In the genomic region with DNA sequence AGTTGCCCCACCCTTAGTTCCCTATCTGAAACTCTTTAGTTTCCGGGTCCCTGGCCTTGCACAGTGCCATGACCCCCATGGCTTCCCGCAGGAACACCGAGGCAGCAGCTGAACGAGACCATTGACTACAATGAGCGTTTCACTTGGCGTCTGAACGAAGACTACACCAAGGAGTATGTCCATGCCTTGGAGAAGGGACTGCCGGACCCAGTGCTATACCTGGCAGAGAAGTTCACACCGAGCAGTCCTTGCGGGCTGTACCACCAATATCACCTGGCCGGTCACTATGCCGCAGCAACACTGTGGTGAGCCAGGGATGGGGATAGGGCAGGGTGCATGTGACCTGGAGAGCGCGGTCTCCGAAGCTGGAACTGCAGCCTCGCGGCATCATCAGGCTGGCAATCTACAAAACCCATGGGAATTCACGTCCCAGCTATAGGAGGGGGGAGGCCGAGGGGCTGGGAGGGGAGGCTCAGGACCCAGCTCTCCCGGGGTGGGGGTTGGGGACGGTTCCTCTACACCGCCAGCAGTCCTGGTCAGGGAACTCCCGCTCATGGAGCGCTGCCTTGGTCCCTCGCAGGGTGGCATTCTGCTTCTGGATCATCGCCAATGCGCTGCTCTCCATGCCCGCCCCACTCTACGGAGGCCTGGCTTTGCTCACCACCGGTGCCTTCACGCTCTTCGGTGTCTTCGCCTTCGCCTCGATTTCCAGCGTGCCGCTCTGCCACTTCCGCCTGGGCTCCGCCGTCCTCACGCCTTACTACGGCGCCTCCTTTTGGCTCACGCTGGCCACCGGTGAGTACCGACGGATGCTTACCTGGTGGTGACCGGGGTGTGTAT, we compare ENCODE assay signal across 8 mouse cellular contexts. TPM values are rescaled to one million over a fixed set of nuclear protein-coding genes. Genes with fewer than 3 reads are reported as not detected.
A peak's percentile ranks its signal among the peaks of the same experiment; 100 is the strongest.
DNase-seq lines count a peak whose midpoint lies in the region; ATAC-seq and TF ChIP-seq lines count a peak whose summit lies in the region.

No protein-coding gene starts in this region.

- peak; percentile 46 for ATAC-seq in forebrain, embryonic 13.5 days
- no peak for ATAC-seq in intestine, postnatal 0 days
- peak; percentile 34; the same call in 1 of the 2 replicates for ATAC-seq in lung, embryonic 16.5 days (ENCODE audit: low read depth)

- TF ChIP-seq CTCF in brain, embryonic 14.5 days (IDR thresholded peaks at IDR 0.05; ENCODE audit: borderline replicate concordance, extremely low read depth, insufficient read depth, insufficient read length): no peak
- TF ChIP-seq CTCF in intestine, postnatal 0 days (IDR thresholded peaks at IDR 0.05; ENCODE audit: low read depth): peak; percentile 47

- H3K27ac ChIP-seq in forebrain, embryonic 13.5 days: no peak overlapping the region; the same call in 1 of the 2 replicates
- H3K27ac ChIP-seq in intestine, postnatal 0 days (ENCODE audit: low read depth, low read length): no peak overlapping the region
- H3K27ac ChIP-seq in lung, embryonic 16.5 days (ENCODE audit: low read length): no peak overlapping the region

- WGBS in forebrain, embryonic 13.5 days: under 1% methylated on average over 46 of the region's 48 CpGs
- under 1% methylated on average over 47 of the region's 48 CpGs for WGBS in intestine, postnatal 0 days
- under 1% methylated on average over 48 of the region's 48 CpGs for whole genome bisulfite sequencing in lung, embryonic 16.5 days

- peak overlapping the region; percentile 45 for H3K4me3 ChIP-seq in forebrain, embryonic 13.5 days
- H3K4me3 ChIP-seq in intestine, postnatal 0 days (ENCODE audit: low read depth, low read length): peak overlapping the region; percentile 15
- peak overlapping the region; percentile 38 for H3K4me3 ChIP-seq in lung, embryonic 16.5 days (ENCODE audit: low read length)

- peaks cover 39% of the 10 kb centered on the region for H3K4me1 ChIP-seq in forebrain, embryonic 13.5 days
- H3K4me1 ChIP-seq in intestine, postnatal 0 days (replicated peaks; ENCODE audit: control insufficient read depth, insufficient read depth, low read length): peaks cover 29% of the 10 kb centered on the region
- peaks cover 20% of the 10 kb centered on the region for H3K4me1 ChIP-seq in lung, embryonic 16.5 days (replicated peaks; ENCODE audit: control insufficient read depth, insufficient read depth, low read length)

- no peak for TF ChIP-seq POLR2A in brain, embryonic 14.5 days (IDR thresholded peaks at IDR 0.05; ENCODE audit: borderline replicate concordance, extremely low read depth, insufficient read depth, insufficient read length, poor library complexity, severe bottlenecking)

- H3K9me3 ChIP-seq in forebrain, embryonic 13.5 days (replicated peaks): no peaks in the 10 kb centered on the region
- H3K9me3 ChIP-seq in intestine, postnatal 0 days (ENCODE audit: control insufficient read depth): no peaks in the 10 kb centered on the region
- H3K9me3 ChIP-seq in lung, embryonic 16.5 days (ENCODE audit: control insufficient read depth, low read length): no peaks in the 10 kb centered on the region

- H3K27me3 ChIP-seq in forebrain, embryonic 13.5 days: peaks cover 95% of the 10 kb centered on the region
- H3K27me3 ChIP-seq in intestine, postnatal 0 days (replicated peaks; ENCODE audit: control insufficient read depth, insufficient read depth, low read length): peaks cover 73% of the 10 kb centered on the region
- peaks cover 68% of the 10 kb centered on the region for H3K27me3 ChIP-seq in lung, embryonic 16.5 days (ENCODE audit: control insufficient read depth, insufficient read depth, low read depth, low read length)

- H3K36me3 ChIP-seq in forebrain, embryonic 13.5 days (ENCODE audit: poor library complexity, severe bottlenecking): no peaks in the 10 kb centered on the region
- no peaks in the 10 kb centered on the region for H3K36me3 ChIP-seq in intestine, postnatal 0 days (ENCODE audit: control insufficient read depth, insufficient read depth)
- no peaks in the 10 kb centered on the region for H3K36me3 ChIP-seq in lung, embryonic 16.5 days (ENCODE audit: control insufficient read depth, insufficient read depth, low read length)

- peak overlapping the region; percentile 81 for H3K4me2 ChIP-seq in forebrain, embryonic 13.5 days
- H3K4me2 ChIP-seq in intestine, postnatal 0 days (replicated peaks; ENCODE audit: low read depth): peak overlapping the region; percentile 57
- H3K4me2 ChIP-seq in lung, embryonic 16.5 days (ENCODE audit: low read depth, low read length): peak overlapping the region; percentile 54

- H3K9ac ChIP-seq in forebrain, embryonic 13.5 days: peak overlapping the region; percentile 62
- no peak overlapping the region; the same call in 1 of the 2 replicates for H3K9ac ChIP-seq in intestine, postnatal 0 days (ENCODE audit: low read depth, low read length)
- no peak overlapping the region for H3K9ac ChIP-seq in lung, embryonic 16.5 days (ENCODE audit: low read length)

- DNase-seq in ovary, postnatal 36 days (ENCODE audit: low spot score): peak; percentile 38
- no peak for DNase-seq in ovary, postnatal 14 days (ENCODE audit: low spot score)
- DNase-seq in brain, embryonic 14.5 days (ENCODE audit: low read depth): peak; percentile 64
- DNase-seq in right cerebral cortex, postnatal 14 days: peak; percentile 47
- no peak for DNase-seq in c-Kit-positive CD71-positive TER-119-positive erythroid progenitor cells, embryonic 14.5 days (ENCODE audit: low spot score)

RNA-seq across cellular contexts. Expression of a gene that starts 2.6 kb away (rescaled TPM):
- 0.04 and 0.05 TPM in 2 replicates for polyA plus RNA-seq in brain, embryonic 14.5 days (2012; rRNA removed)
- not detected in 2 replicates for polyA plus RNA-seq in forebrain, embryonic 13.5 days (2015; fragmentation: Nextera tagmentation; extraction: Ambion mirVana)
- polyA plus RNA-seq in intestine, postnatal 0 days (2015; fragmentation: Nextera tagmentation; extraction: Ambion mirVana): 0.83 and 1.5 TPM in 2 replicates
- not detected in 2 replicates for polyA plus RNA-seq in lung, embryonic 16.5 days (2015; fragmentation: Nextera tagmentation; extraction: Ambion mirVana)

RNA-seq across cellular contexts. Expression of a gene that starts 3.1 kb away (rescaled TPM):
- polyA plus RNA-seq in brain, embryonic 14.5 days (2012; rRNA removed): 0.08 TPM in 2 replicates
- not detected in 2 replicates for polyA plus RNA-seq in forebrain, embryonic 13.5 days (2015; fragmentation: Nextera tagmentation; extraction: Ambion mirVana)
- polyA plus RNA-seq in intestine, postnatal 0 days (2015; fragmentation: Nextera tagmentation; extraction: Ambion mirVana): 0.17 and 0.38 TPM in 2 replicates
- not detected in 2 replicates for polyA plus RNA-seq in lung, embryonic 16.5 days (2015; fragmentation: Nextera tagmentation; extraction: Ambion mirVana)

RNA-seq across cellular contexts. Expression of a gene that starts 12.2 kb away (rescaled TPM):
- 0.18 and 0.55 TPM in 2 replicates for polyA plus RNA-seq in brain, embryonic 14.5 days (2012; rRNA removed)
- not detected in 2 replicates for polyA plus RNA-seq in forebrain, embryonic 13.5 days (2015; fragmentation: Nextera tagmentation; extraction: Ambion mirVana)
- not detected in 2 replicates for polyA plus RNA-seq in intestine, postnatal 0 days (2015; fragmentation: Nextera tagmentation; extraction: Ambion mirVana)
- 0.30 and 0.51 TPM in 2 replicates for polyA plus RNA-seq in lung, embryonic 16.5 days (2015; fragmentation: Nextera tagmentation; extraction: Ambion mirVana)

RNA-seq across cellular contexts. Expression of a gene that starts 14.2 kb away (rescaled TPM):
- polyA plus RNA-seq in brain, embryonic 14.5 days (2012; rRNA removed): 0.08 and 0.22 TPM in 2 replicates
- 0.04 TPM in 1 of 2 replicates, not detected in the other for polyA plus RNA-seq in forebrain, embryonic 13.5 days (2015; fragmentation: Nextera tagmentation; extraction: Ambion mirVana)
- polyA plus RNA-seq in intestine, postnatal 0 days (2015; fragmentation: Nextera tagmentation; extraction: Ambion mirVana): 0.07 TPM in 1 of 2 replicates, not detected in the other
- polyA plus RNA-seq in lung, embryonic 16.5 days (2015; fragmentation: Nextera tagmentation; extraction: Ambion mirVana): 0.03 and 0.16 TPM in 2 replicates

Comparison
In these comparisons a context has a peak if more than half of its experiments do, and no peak if none do; other contexts are left out.
1. DNase-seq: peak in ovary, postnatal 36 days (single experiment), brain, embryonic 14.5 days (single experiment) and right cerebral cortex, postnatal 14 days (single experiment); none in ovary, postnatal 14 days (single experiment) and c-Kit-positive CD71-positive TER-119-positive erythroid progenitor cells, embryonic 14.5 days (single experiment).
2. Peak in every context shown above with its lines, with median percentiles within 50 percentile points of each other: H3K4me2 ChIP-seq and H3K4me3 ChIP-seq.